ENCODE assay signal across 18 mouse cellular contexts in the genomic region with DNA sequence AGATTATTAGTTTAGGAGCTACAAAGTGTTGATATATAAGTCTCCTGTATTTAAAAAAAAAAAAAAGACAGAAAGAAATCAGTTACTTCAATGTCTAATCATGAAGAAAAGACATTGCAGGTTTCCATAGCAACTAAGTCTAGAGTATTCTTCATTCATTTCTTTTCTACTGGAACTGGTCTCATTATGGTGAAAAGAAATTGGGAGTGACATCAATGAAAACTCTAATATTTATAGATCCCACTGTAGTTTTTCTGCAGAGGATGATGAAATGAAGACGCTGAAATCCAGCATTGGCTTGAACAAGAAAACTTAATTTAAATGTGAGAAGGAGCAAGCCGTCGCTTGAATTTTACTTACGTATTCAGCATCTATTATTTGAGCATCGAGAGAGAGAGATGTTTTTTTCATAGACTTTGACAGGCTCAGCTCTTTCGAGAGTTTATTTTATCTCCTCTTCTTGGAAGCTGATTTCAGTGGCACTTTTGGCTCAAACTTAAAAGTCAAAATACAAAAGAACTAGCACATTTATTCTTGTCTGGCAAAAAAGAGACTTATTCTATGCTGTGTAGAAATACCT.
DNase-seq lines count a peak whose midpoint lies in the region; ATAC-seq and TF ChIP-seq lines count a peak whose summit lies in the region.
"Had no signal": no experiment of that assay in that cellular context is flagged by ENCODE, and none has a peak within 500 bp of the region (broad histone marks: within the 10 kb centered on the region; RNA-seq: fewer than 3 reads in every experiment).

No protein-coding gene starts in this region.

- peak; percentile 86 for ATAC-seq in frontal cortex, adult (ENCODE audit: low TSS enrichment)
- ATAC-seq: inflammation-experienced regulatory T-cells, adult 6 months had no signal

- intact Hi-C loops in left cerebral cortex, postnatal 25 days (cut with DNase I) = no loop called here
- intact Hi-C loops in left cerebral cortex, postnatal 36 days (cut with DNase I) = no loop called here

- no peak for TF ChIP-seq CTCF in brain, embryonic 14.5 days (IDR thresholded peaks at IDR 0.05; ENCODE audit: borderline replicate concordance, extremely low read depth, insufficient read depth, insufficient read length)

- DNase-seq in frontal cortex, postnatal 25 days (ENCODE audit: low spot score in 2 of 2) = no peak
- peak; percentile 4 to 46 for DNase-seq in left cerebral cortex, postnatal 25 days (ENCODE audit: low spot score in 2 of 2)
- DNase-seq in left cerebral cortex, postnatal 36 days (ENCODE audit: low spot score in 2 of 2) = no peak
- peak; percentile 46 for DNase-seq in brain, embryonic 14.5 days (ENCODE audit: low read depth)
- peak; percentile 62 for DNase-seq in telencephalon, adult 2 months (ENCODE audit: low read depth, low spot score)
- DNase-seq in layer of hippocampus, postnatal 25 days (ENCODE audit: extremely low spot score in 1 of 2, low spot score in 1 of 2) = no peak
- DNase-seq: adrenal gland, adult 2 months; adrenal gland, postnatal 25 days; cerebellum, adult 11-12 months; cerebellum, adult 9-10 months; cerebellum, postnatal 25 days; gastrocnemius, postnatal 36 days; heart, adult 11 months; heart, postnatal 10 days; heart, postnatal 4 days; kidney, adult 11 months had no signal

- no peak for TF ChIP-seq POLR2A in brain, embryonic 14.5 days (IDR thresholded peaks at IDR 0.05; ENCODE audit: borderline replicate concordance, extremely low read depth, insufficient read depth, insufficient read length, poor library complexity, severe bottlenecking)

Comparison
In these comparisons a context has a peak if more than half of its experiments do, and no peak if none do; other contexts are left out.
1. DNase-seq: peak in left cerebral cortex, postnatal 25 days (2 of 2), brain, embryonic 14.5 days (single experiment) and telencephalon, adult 2 months (single experiment); none in frontal cortex, postnatal 25 days (0 of 2), left cerebral cortex, postnatal 36 days (0 of 2) and layer of hippocampus, postnatal 25 days (0 of 2).